Mouse (Mus musculus): ENCODE results near the gene Trappc12.

- TF ChIP-seq CTCF (IDR thresholded peaks at IDR 0.05; ENCODE audit: borderline replicate concordance, insufficient read depth, low read length) (no peak), POLR2A (IDR thresholded peaks at IDR 0.05; ENCODE audit: low read depth, low read length) (no peak)
Observed at GRCm38 (mm10) chr12:28799798-28800411, 49.6 kb upstream of the Trappc12 start.
